Mouse (Mus musculus) midbrain, embryonic 15.5 days (tissue): ENCODE measurements around the gene Slc16a6. TPM values are rescaled to one million over a fixed set of nuclear protein-coding genes. Genes with fewer than 3 reads are reported as not detected.

Experiments
- ATAC-seq: fragments of 200-750 bp; cut with Nextera tagmentation; replicated peaks from 2 replicates; pipeline ENCODE4 v1.8.0; 2017; ENCODE audit warnings: moderate TSS enrichment
- H3K27ac ChIP-seq: fragments of 300-500 bp; sonication (generic); 2 replicates; pipeline ENCODE4 v1.5.1; 2015; ENCODE audit warnings: mild to moderate bottlenecking, inconsistent platforms
- H3K27me3 ChIP-seq: fragments of 300-500 bp; sonication (generic); replicated peaks from 2 replicates; pipeline ENCODE4 v1.6.1; 2015; ENCODE audit warnings: inconsistent platforms
- H3K36me3 ChIP-seq: fragments of 300-500 bp; sonication (generic); replicated peaks from 2 replicates; pipeline ENCODE4 v1.6.1; 2015; ENCODE audit warnings: inconsistent platforms
- H3K4me1 ChIP-seq: fragments of 300-500 bp; sonication (generic); 2 replicates; pipeline ENCODE4 v1.6.1; 2015; ENCODE audit warnings: inconsistent platforms
- H3K4me2 ChIP-seq: fragments of 300-500 bp; sonication (generic); 2 replicates; pipeline ENCODE4 v1.6.1; 2015; ENCODE audit warnings: inconsistent platforms, mild to moderate bottlenecking, moderate library complexity
- H3K4me3 ChIP-seq: fragments of 300-500 bp; sonication (generic); 2 replicates; pipeline ENCODE4 v1.5.1; 2015; ENCODE audit warnings: mild to moderate bottlenecking, inconsistent platforms
- H3K9ac ChIP-seq: fragments of 300-500 bp; sonication (generic); 2 replicates; pipeline ENCODE4 v1.6.1; 2015; ENCODE audit warnings: mild to moderate bottlenecking, inconsistent platforms
- H3K9me3 ChIP-seq: fragments of 300-500 bp; sonication (generic); 2 replicates; pipeline ENCODE4 v1.6.1; 2016; ENCODE audit warnings: inconsistent platforms
- WGBS: fragments of 180-500 bp; shearing (Covaris S2); methylation state at CpG from one replicate; pipeline ENCODE4 v1.1.7; 2015; ENCODE audit warnings: mixed read lengths; 5-methylcytosine and 5-hydroxymethylcytosine counted together
- polyA plus RNA-seq: library from polyadenylated mRNA; unstranded; fragments of >200 nt; fragmentation: Nextera tagmentation; extraction: Ambion mirVana; gene quantifications from 2 replicates; pipeline ENCODE4 v1.2.1, GENCODE M21; 2015

The Slc16a6 gene
- polyA plus RNA-seq, 1 experiment from 2014 or later, result 4.1 TPM

- H3K27ac ChIP-seq, result no peak overlapping the region
- 16% methylated on average over 5 of the region's 5 CpGs for WGBS
- H3K27me3 ChIP-seq, result no peaks in the 10 kb centered on the region
- H3K4me3 ChIP-seq, result no peak overlapping the region; the same call in 1 of the 2 replicates
- peaks cover 15% of the 10 kb centered on the region; the same call in 1 of the 2 replicates for H3K36me3 ChIP-seq
- peaks cover 12% of the 10 kb centered on the region for H3K4me1 ChIP-seq
- H3K4me2 ChIP-seq, result peak overlapping the region; percentile 69; the same call in 1 of the 2 replicates
- H3K9me3 ChIP-seq, result no peaks in the 10 kb centered on the region
- ATAC-seq, result peak; percentile 42; the same call in 1 of the 2 replicates
- no peak overlapping the region for H3K9ac ChIP-seq
These were observed 34.2 kb downstream of the Slc16a6 start for GRCm38 (mm10) chr11:109439209-109439608.

DNA sequence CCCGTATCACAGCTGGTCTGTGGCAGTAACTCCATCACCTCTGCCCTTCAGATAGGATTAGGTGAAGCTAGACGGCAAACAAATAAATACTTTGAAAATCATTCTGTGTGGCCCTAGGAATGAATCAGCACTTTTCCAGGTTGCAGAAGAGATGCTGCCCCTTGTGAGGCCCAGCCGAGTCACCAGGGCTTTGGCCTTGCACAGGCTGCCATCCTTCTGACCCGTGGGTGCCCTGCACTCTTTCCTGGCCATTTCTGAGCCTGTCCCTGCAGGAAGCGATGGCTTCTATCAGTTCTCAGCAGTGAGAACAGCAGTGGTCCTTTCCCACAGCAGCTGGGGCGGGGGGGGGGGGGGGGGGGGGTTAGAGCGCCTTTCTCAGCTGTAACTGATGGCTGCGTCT is 36.5 kb downstream of the Slc16a6 start:
- Histone ChIP-seq H3K27me3 (no peaks in the 10 kb centered on the region), H3K36me3 (peaks cover 22% of the 10 kb centered on the region; the same call in 1 of the 2 replicates), H3K4me2 (no peak overlapping the region), H3K9ac (no peak overlapping the region), H3K4me3 (no peak overlapping the region), H3K9me3 (no peaks in the 10 kb centered on the region), H3K27ac (no peak overlapping the region), H3K4me1 (peaks cover 12% of the 10 kb centered on the region)
- WGBS, result 76% methylated on average over 8 of the region's 8 CpGs
- no peak for ATAC-seq

- Histone ChIP-seq H3K36me3 (peaks cover 22% of the 10 kb centered on the region; the same call in 1 of the 2 replicates), H3K9me3 (no peaks in the 10 kb centered on the region), H3K27me3 (no peaks in the 10 kb centered on the region), H3K4me2 (no peak overlapping the region), H3K4me1 (peaks cover 5% of the 10 kb centered on the region; the same call in 1 of the 2 replicates), H3K9ac (no peak overlapping the region), H3K4me3 (no peak overlapping the region), H3K27ac (no peak overlapping the region)
- no peak for ATAC-seq
- WGBS, result 94% methylated on average over 16 of the region's 16 CpGs
These were observed 39.1 kb downstream of the Slc16a6 start for GRCm38 (mm10) chr11:109434233-109434798.

DNA sequence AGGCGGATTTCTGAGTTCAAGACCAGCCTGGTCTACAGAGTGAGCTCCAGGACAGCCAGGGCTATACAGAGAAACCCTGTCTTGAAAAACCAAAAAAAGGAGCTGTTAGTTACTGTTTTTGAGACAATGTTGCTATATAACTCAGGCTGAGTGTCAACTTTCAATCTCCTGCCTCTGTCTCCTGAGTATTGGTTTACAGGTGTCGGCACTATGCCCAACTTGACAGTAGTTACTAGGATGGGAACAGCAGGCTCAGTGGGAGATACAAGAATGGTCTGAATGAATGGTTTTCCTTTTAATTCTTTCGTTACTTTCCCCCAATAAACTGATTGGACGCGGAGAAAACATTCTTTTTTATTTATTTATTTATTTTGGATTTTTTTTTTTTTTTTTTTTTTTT is 46.0 kb downstream of the Slc16a6 start:
- Histone ChIP-seq H3K36me3 (no peaks in the 10 kb centered on the region), H3K9ac (no peak overlapping the region), H3K4me2 (peak overlapping the region; percentile 52), H3K27ac (no peak overlapping the region), H3K4me1 (peaks cover 14% of the 10 kb centered on the region), H3K27me3 (no peaks in the 10 kb centered on the region), H3K9me3 (no peaks in the 10 kb centered on the region), H3K4me3 (no peak overlapping the region)
- no peak for ATAC-seq
- 97% methylated on average over 5 of the region's 5 CpGs for WGBS

DNA sequence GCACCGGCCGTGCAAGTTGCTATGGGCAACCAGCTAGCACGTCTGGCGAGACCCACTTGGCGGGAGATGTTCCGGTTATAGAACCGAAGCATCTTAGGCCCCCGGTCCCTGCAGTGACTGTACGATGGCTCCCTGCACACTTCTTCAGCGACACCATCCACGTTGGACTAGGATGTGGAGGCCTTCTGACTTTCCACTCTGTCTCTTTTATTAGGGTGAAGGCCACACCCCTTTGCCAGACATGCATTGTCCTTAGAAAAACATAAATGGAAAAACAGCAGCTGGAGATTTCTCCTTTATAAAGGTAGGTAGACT is 47.2 kb downstream of the Slc16a6 start:
- H3K4me1 ChIP-seq, result peaks cover 9% of the 10 kb centered on the region
- H3K9ac ChIP-seq, result peak overlapping the region; percentile 49
- H3K9me3 ChIP-seq, result no peaks in the 10 kb centered on the region
- 0% methylated on average over 11 of the region's 11 CpGs for WGBS
- peak overlapping the region; percentile 52 for H3K4me2 ChIP-seq
- peak overlapping the region; percentile 75 for H3K27ac ChIP-seq
- H3K36me3 ChIP-seq, result no peaks in the 10 kb centered on the region
- peak overlapping the region; percentile 48 for H3K4me3 ChIP-seq
- H3K27me3 ChIP-seq, result no peaks in the 10 kb centered on the region
- ATAC-seq, result no peak

GRCm38 (mm10) chr11:109425392-109426271 is 47.8 kb downstream of the Slc16a6 start, which contains the start of gene Amz2:
Gene Amz2 (plus strand): TSS chr11:109425946.
- no peaks in the 10 kb centered on the region for H3K9me3 ChIP-seq
- peak within 1 kb of the TSS; percentile 75 for H3K27ac ChIP-seq
- under 1% methylated on average over 65 of the region's 65 CpGs for WGBS
- H3K36me3 ChIP-seq, result no peaks in the 10 kb centered on the region
- peak within 1 kb of the TSS; percentile 48 for H3K4me3 ChIP-seq
- ATAC-seq, result peak; percentile 96
- H3K4me2 ChIP-seq, result peak within 1 kb of the TSS; percentile 52
- H3K27me3 ChIP-seq, result no peaks in the 10 kb centered on the region
- H3K9ac ChIP-seq, result peak within 1 kb of the TSS; percentile 49
- H3K4me1 ChIP-seq, result peaks cover 9% of the 10 kb centered on the region

GRCm38 (mm10) chr11:109423294-109423693 is 50.1 kb downstream of the Slc16a6 start:
- 74% methylated on average over 1 of the region's 1 CpGs for WGBS
- Histone ChIP-seq H3K9ac (no peak overlapping the region), H3K27ac (no peak overlapping the region), H3K9me3 (no peaks in the 10 kb centered on the region), H3K36me3 (no peaks in the 10 kb centered on the region), H3K27me3 (no peaks in the 10 kb centered on the region), H3K4me2 (no peak overlapping the region), H3K4me1 (peaks cover 9% of the 10 kb centered on the region), H3K4me3 (no peak overlapping the region)
- ATAC-seq, result no peak

- Histone ChIP-seq H3K9ac (no peak overlapping the region), H3K4me1 (peaks cover 8% of the 10 kb centered on the region), H3K9me3 (no peaks in the 10 kb centered on the region), H3K27me3 (no peaks in the 10 kb centered on the region), H3K36me3 (no peaks in the 10 kb centered on the region), H3K4me2 (no peak overlapping the region), H3K27ac (no peak overlapping the region), H3K4me3 (no peak overlapping the region)
- 97% methylated on average over 4 of the region's 4 CpGs for WGBS
- no peak for ATAC-seq
These were observed 51.1 kb downstream of the Slc16a6 start for GRCm38 (mm10) chr11:109422263-109422662.

DNA sequence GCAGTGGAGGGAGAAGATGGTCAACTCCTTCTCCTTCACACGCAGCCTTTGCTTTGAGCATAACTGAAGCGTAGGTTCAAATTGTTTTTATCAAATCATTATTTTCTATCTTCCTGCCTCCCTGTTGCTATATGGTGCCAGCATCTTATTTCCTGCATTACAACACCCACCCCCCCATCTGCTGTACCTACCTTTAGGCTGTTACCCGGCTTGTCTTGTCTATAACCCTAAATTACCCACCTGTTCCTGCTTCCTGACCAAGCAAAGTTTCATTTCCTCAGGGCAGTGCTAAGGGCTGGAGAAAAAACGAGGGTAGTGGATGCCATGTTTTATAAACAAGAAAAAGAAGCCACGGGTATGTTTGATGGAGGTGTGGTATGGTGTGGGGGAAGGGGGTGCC is 52.2 kb downstream of the Slc16a6 start:
- no peak overlapping the region for H3K9ac ChIP-seq
- no peaks in the 10 kb centered on the region for H3K9me3 ChIP-seq
- no peak overlapping the region for H3K4me3 ChIP-seq
- no peaks in the 10 kb centered on the region for H3K27me3 ChIP-seq
- ATAC-seq, result no peak
- H3K36me3 ChIP-seq, result no peaks in the 10 kb centered on the region
- WGBS, result 80% methylated on average over 5 of the region's 5 CpGs
- no peak overlapping the region for H3K4me2 ChIP-seq
- no peak overlapping the region for H3K27ac ChIP-seq
- no peaks in the 10 kb centered on the region for H3K4me1 ChIP-seq

- Histone ChIP-seq H3K4me2 (no peak overlapping the region), H3K27ac (no peak overlapping the region), H3K27me3 (no peaks in the 10 kb centered on the region), H3K4me3 (no peak overlapping the region), H3K36me3 (no peaks in the 10 kb centered on the region), H3K4me1 (no peaks in the 10 kb centered on the region), H3K9me3 (no peaks in the 10 kb centered on the region), H3K9ac (no peak overlapping the region)
- no peak for ATAC-seq
- WGBS, result 84% methylated on average over 14 of the region's 14 CpGs
These were observed 52.8 kb downstream of the Slc16a6 start for GRCm38 (mm10) chr11:109420567-109420962.

DNA sequence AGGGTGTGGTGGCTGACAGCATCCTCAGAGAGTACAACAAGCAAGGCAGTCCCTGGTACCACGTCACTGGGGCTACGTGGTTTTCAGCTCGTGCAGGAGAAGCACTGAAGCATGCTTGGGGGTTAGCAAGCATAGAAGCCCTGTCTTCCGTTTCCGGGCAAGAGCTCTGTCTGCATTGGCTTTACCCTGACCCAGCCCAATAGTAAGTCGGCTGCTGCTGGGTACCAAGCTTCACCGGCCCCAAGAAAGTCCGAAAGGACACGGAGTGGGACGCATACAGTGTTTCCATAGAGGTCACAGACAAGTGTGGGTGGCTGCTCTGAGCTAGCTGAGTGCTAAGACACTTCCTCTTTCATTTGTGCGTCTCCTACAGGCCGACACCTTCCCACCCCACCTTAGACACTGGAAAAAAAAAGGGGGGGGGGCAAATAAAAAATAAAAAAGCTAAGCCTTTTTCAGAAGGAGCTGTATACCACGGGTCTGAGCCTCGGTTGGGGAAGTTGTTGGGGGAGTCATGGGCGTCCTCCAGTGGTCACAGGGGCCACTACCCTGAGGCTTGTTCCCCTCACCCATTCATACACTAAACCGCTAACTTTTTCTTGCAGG is 53.3 kb downstream of the Slc16a6 start:
- H3K27me3 ChIP-seq, result no peaks in the 10 kb centered on the region
- no peak overlapping the region for H3K9ac ChIP-seq
- no peak overlapping the region for H3K27ac ChIP-seq
- ATAC-seq, result no peak
- H3K4me3 ChIP-seq, result no peak overlapping the region
- no peaks in the 10 kb centered on the region for H3K4me1 ChIP-seq
- H3K4me2 ChIP-seq, result no peak overlapping the region
- H3K9me3 ChIP-seq, result no peaks in the 10 kb centered on the region
- 38% methylated on average over 16 of the region's 16 CpGs for WGBS
- H3K36me3 ChIP-seq, result no peaks in the 10 kb centered on the region

DNA sequence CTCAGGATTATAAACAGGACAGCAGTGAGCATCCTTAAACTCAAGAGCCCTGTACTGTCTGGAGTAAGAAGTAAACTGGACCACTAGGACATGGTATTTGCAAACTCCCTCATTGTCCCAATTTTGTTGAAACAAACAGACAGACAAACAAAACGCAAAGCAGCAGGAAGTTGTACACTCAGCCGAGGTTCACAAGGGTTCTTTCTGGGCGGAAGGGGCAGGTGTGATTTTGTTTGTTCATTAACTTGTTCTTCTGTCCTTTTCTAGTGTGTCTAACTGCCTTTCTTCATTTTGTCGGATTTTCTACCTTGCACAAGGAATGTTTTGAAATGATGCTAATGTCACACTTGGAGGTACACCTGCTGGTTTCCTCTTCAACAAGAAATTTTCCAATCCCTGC is 53.9 kb downstream of the Slc16a6 start:
- no peak for ATAC-seq
- WGBS, result 55% methylated on average over 4 of the region's 4 CpGs
- Histone ChIP-seq H3K27me3 (no peaks in the 10 kb centered on the region), H3K4me3 (no peak overlapping the region), H3K36me3 (no peaks in the 10 kb centered on the region), H3K9ac (no peak overlapping the region), H3K4me2 (no peak overlapping the region), H3K9me3 (no peaks in the 10 kb centered on the region), H3K27ac (no peak overlapping the region), H3K4me1 (no peaks in the 10 kb centered on the region)
